Mouse (Mus musculus) adipocyte (in vitro differentiated cells): Measurements from ENCODE around the gene Kcnk15.

Source experiments
- DNase-seq: peaks from one replicate; pipeline ENCODE4 v3.0.0-alpha.2; 2016; ENCODE audit warnings: low spot score

Kcnk15 gene

GRCm38 (mm10) chr2:163876830-163877498, 23.5 kb downstream of the Kcnk15 start:
- no peak for DNase-seq

DNA sequence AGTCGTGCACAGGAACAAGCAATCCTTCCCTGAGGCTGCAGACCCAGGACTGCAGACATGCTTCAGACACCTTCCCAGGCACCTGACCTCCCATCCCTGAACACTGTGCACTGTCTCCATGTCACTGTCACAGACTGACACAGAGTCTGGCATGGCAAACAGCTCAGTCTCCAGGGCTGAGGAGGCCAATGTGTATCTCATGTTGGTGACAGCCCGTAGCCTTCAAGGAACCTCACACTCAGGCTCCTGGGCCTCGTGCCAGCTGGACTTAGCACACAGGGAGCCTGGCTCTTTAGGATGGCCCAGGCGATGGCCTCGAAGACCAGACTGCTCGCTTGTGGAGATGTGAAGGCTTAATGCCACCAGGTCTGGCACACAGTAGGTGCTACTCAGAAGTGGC, 27.4 kb downstream of the Kcnk15 start:
- peak; percentile 37 for DNase-seq

GRCm38 (mm10) chr2:163882859-163883652, 29.6 kb downstream of the Kcnk15 start:
- DNase-seq = no peak

DNA sequence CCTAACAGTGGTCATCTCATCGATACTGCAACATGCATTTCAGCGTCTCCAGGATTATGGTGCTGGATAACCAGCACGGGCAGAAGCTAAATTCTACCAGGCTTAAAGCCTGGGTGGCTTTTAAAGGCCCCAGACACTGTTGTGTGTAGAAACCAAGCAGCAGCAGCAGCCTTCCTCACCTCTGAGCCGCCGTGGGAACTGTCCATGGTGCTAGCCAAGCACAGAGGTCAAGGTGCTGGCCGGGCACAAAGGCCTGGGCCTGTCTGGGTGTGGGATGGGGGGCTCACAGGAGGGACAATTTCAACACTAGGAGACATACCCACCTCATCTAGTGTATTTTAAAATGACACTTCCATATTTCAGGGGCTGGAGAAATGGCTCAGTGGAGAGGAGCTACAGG, 36.0 kb downstream of the Kcnk15 start:
- DNase-seq = peak; percentile 54

GRCm38 (mm10) chr2:163890586-163890985, 37.1 kb downstream of the Kcnk15 start:
- DNase-seq = no peak

DNA sequence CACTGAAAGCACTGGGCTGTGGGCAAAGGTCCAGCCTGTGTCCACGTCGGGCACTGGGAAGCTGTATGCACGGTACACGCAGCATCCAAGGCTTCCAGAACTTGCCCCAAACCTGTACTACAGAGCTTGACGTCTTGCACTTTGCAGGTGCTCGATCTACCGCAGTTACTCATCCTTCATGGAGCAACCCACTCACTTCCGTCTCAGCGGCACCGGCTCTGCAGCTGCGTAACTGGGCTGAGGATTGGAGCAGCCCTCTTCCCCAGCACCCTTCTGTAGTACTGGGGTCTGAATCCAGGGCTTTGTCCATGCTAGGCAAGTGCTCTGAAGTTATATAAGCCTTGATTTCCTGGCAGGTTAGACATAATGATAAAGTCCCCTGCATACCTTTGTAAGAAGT, 37.8 kb downstream of the Kcnk15 start:
- no peak for DNase-seq

- DNase-seq = no peak
Observed at GRCm38 (mm10) chr2:163893446-163894370, 40.3 kb downstream of the Kcnk15 start.

DNA sequence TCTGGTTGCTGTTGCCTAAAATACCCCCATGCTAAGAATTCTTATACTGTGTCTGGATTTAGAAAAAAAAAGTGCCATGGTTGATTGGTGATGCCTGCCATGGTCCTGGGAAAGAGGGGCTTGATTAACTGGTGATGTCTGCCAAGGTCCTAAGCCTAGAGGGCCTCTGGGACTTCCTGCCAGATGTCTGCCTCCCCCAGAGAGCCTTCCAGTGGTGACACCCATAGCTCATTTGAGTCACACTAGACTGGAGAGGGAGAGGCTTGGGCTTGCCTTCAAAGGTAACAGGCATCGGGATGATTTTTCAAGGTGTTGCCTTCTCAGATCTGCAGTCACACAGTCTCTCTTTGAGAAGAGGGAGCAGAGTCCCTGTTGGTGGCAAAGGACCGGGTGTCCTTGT, 41.7 kb downstream of the Kcnk15 start:
- DNase-seq = no peak

DNA sequence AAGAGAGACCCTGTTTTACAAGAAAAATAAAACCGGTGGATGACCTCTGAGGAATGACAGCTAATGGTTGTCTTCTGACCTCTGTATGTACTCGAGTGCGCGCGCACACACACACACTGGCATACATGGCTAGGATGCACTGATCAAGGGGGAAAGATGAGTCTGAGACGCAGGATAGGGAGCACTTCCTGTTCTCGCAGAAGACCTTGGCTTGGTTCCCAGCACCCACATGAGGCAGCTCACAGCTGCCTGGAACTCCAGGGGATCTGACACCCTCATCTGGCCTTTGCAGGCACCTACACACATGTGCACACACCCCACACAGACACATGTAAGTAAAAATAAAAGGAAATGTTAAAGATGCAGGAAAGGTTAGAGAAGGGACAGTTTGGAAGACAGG, 43.6 kb downstream of the Kcnk15 start:
- DNase-seq = no peak

GRCm38 (mm10) chr2:163897988-163898535, 44.6 kb downstream of the Kcnk15 start:
- no peak for DNase-seq

- DNase-seq = no peak
Observed at GRCm38 (mm10) chr2:163899910-163900411, 46.5 kb downstream of the Kcnk15 start.

DNA sequence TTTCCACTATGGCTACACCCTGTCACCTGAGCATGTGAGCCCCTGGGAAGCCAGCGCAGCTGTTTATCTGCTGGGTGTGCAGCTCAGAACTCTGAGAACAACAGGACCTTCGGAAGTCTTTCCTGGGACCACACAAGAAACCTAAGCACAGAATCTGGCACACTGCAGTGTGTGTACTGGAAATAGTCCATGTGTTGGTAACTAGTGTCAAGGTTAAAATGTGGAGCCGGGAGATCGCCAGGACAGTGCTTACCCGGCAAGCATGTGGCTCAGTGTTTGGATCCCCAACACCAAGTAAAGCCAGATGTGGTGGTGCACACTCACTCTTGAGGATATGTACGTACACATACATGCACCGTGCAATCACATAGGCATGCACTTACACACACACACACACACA, 47.6 kb downstream of the Kcnk15 start:
- DNase-seq = peak; percentile 72

GRCm38 (mm10) chr2:163902448-163902847, 49.0 kb downstream of the Kcnk15 start:
- no peak for DNase-seq

GRCm38 (mm10) chr2:163903461-163903860, 50.0 kb downstream of the Kcnk15 start:
- peak; percentile 18 for DNase-seq

- no peak for DNase-seq
Observed at GRCm38 (mm10) chr2:163904323-163904722, 50.9 kb downstream of the Kcnk15 start.

DNA sequence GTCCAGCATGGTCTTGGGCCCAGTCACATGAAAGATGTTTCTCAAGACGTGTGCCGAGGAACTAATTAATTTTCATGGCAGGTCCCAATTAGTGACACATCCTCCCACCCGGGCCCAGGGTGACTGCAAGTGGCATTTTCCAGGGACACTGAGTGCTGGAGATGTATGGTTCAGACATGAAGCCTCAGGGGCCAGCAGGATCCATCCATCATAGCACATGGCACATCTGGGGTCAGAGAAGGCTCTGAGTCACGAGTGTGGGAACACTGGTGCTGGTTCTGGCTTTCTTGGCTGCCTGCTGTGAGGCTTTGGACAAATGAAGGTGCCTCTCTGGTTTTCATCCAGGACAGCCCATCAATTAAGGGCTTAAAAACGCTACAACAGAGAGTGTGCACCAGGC, 53.7 kb downstream of the Kcnk15 start:
- DNase-seq = no peak
